Mouse (Mus musculus): ENCODE data around the gene Cdk8.

Cdk8 gene

GRCm38 (mm10) chr5:146330031-146330764 lies 99.2 kb downstream of the Cdk8 start:
- peak; percentile 61 for DNase-seq

GRCm38 (mm10) chr5:146330765-146331115 lies 99.7 kb downstream of the Cdk8 start:
- no peak for DNase-seq

- no peak for DNase-seq
Measured at GRCm38 (mm10) chr5:146331131-146331530, 100.1 kb downstream of the Cdk8 start.

- DNase-seq, result no peak
Measured at GRCm38 (mm10) chr5:146332541-146332940, 101.5 kb downstream of the Cdk8 start.

- DNase-seq, result no peak
Measured at GRCm38 (mm10) chr5:146334410-146334809, 103.4 kb downstream of the Cdk8 start.

- peak; percentile 41 for DNase-seq
Measured at GRCm38 (mm10) chr5:146338064-146338463, 107.0 kb downstream of the Cdk8 start.

GRCm38 (mm10) chr5:146340037-146340436 lies 109.0 kb downstream of the Cdk8 start:
- DNase-seq, result no peak

- no peak for DNase-seq
Measured at GRCm38 (mm10) chr5:146344911-146345686, 114.1 kb downstream of the Cdk8 start.

- no peak for DNase-seq
Measured at GRCm38 (mm10) chr5:146347081-146347480, 116.1 kb downstream of the Cdk8 start.

GRCm38 (mm10) chr5:146349183-146349582 lies 118.2 kb downstream of the Cdk8 start:
- DNase-seq, result peak; percentile 25

- DNase-seq, result no peak
Measured at GRCm38 (mm10) chr5:146350784-146351183, 119.8 kb downstream of the Cdk8 start.

GRCm38 (mm10) chr5:146352006-146352405 lies 121.0 kb downstream of the Cdk8 start:
- no peak for DNase-seq

Data from cerebellum, adult 8-10 months (tissue).